Mouse (Mus musculus): ENCODE measurements around the gene Lefty1. TPM values are rescaled to one million over a fixed set of nuclear protein-coding genes. Genes with fewer than 3 reads are reported as not detected.
"Not testable (repeated sequence)": the region's sequence is repeated elsewhere in the genome, so short reads cannot be mapped to it uniquely, and the experiment has no call there.

Gene Lefty1
- polyA plus RNA-seq, 1 experiment from 2014 or later: 1.1 TPM

DNA sequence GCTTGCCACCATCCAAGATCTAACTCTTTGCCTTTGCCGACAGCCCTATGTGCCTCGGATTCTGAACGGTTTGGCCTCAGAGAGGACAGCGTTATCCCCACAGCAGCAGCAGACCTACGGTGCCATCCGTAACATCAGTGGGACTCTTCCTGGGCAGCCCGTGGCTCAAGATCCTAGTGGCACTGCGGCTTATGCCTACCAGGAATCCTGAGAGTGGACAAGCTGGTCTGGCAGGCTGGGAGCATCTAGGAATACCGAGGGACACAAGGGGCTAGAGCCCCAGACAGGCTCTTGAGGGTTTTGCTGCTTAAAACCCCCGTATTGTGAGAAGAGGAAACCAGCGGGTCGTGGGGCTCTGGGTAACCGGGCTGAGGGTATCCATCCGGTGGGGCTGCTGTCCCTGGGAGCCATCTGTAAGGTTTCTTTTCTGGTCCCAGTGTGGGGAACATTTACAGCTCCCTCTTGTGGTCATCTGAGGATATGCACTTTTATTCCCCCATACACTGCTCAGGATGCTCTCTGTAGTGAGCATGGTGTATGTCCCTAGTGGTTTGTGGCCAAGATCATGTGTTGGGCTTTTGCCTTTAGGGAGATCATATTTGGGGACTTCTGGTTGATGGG, 39.4 kb downstream of the Lefty1 start:
- Histone ChIP-seq H3K9me3 (ENCODE audit: low read depth, low read length) (no peaks in the 10 kb centered on the region), H3K27ac (ENCODE audit: low read depth) (no peak overlapping the region), H3K4me2 (no peak overlapping the region), H3K4me3 (ENCODE audit: low read depth, low read length) (no peak overlapping the region), H3K27me3 (ENCODE audit: insufficient read depth, low read length) (no peaks in the 10 kb centered on the region), H3K9ac (no peak overlapping the region), H3K4me1 (ENCODE audit: insufficient read depth) (no peaks in the 10 kb centered on the region), H3K36me3 (ENCODE audit: insufficient read depth) (0 out of 2 replicates have a peak, but pooled peaks cover 4% of the 10 kb centered on the region)
- TF ChIP-seq CTCF (IDR thresholded peaks at IDR 0.05; ENCODE audit: low read depth): peak; percentile 91
- DNase-seq (peak; percentile 85), ATAC-seq (ENCODE audit: insufficient read depth) (peak; percentile 72; the same call in 1 of the 2 replicates)
- WGBS: 54% methylated on average over 14 of the region's 14 CpGs

DNA sequence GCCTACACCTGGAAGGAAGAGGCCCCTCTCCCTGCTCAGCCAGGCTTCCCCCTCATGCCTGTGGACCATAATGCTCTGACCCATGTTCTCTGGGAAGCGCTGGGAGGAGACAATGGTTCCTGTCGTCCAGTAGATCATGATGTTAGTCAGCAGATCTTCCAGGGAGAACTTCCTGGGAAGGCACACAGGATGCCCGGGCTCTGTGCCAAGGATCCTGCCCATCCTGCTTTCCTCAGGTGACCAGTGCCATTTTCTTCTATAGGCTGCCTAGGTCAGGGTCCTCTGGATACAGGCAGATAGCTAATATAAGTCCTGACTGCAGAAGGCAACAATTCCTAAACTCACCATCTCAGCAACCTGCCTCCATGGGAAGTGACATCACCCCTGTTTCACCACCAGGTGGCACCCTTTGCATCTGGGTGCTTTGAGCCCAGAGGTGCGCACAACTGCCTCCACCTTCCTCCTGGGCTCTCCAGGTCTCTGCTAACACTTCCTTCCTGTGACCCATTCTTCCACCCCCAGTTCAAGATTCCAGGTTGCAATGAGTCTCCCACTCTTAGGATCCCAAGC, 41.4 kb downstream of the Lefty1 start:
- Histone ChIP-seq H3K9me3 (ENCODE audit: low read depth, low read length) (no peaks in the 10 kb centered on the region), H3K9ac (no peak overlapping the region), H3K4me2 (no peak overlapping the region), H3K27me3 (ENCODE audit: insufficient read depth, low read length) (no peaks in the 10 kb centered on the region), H3K4me1 (ENCODE audit: insufficient read depth) (no peaks in the 10 kb centered on the region), H3K36me3 (ENCODE audit: insufficient read depth) (0 out of 2 replicates have a peak, but pooled peaks cover 3% of the 10 kb centered on the region), H3K27ac (ENCODE audit: low read depth) (no peak overlapping the region), H3K4me3 (ENCODE audit: low read depth, low read length) (no peak overlapping the region)
- WGBS: 58% methylated on average over 4 of the region's 4 CpGs
- DNase-seq (peak; percentile 52), ATAC-seq (ENCODE audit: insufficient read depth) (no peak)
- peak; percentile 75 for TF ChIP-seq CTCF (IDR thresholded peaks at IDR 0.05; ENCODE audit: low read depth)

DNA sequence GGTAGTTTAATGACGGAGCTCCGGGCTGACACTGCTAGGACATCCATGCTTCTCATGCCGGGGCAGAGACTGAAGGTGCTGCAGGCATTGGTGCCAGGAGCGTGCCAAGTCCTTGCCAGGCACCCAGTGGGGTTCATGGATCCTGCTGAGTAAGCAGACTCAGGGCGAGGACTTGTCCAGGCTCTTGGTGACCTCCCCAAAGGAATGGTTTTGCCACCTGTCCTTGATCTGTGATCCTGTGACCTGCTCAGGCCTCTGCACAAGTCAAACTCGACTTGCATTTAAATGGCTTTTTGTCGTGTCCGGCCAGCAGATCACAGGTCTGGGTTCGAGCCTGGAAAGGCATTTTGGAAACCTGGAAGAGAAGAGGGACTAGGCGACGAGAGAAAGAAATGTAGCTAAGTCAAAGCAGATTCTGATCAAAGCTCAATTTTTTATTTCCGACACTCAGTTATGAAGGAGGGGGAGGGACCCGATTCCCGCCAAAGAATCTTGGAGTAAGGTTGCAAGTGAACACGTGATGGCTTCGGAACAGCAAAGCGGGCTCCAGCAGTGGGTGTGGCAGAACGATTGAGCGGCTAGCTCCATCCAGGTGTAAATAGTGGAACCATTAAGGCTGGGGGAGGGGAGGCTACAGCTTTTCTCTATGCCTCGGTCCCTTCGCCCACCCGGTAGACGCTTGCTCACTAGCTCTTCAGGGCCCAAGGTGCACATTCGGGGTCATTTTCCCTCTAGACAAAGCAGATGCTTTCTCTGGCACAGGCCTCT, 44.8 kb downstream of the Lefty1 start:
- H3K27ac ChIP-seq (ENCODE audit: low read depth): no peak overlapping the region
- H3K4me1 ChIP-seq (ENCODE audit: insufficient read depth): no peaks in the 10 kb centered on the region
- H3K4me3 ChIP-seq (ENCODE audit: low read depth, low read length): no peak overlapping the region
- H3K36me3 ChIP-seq (ENCODE audit: insufficient read depth): no peaks in the 10 kb centered on the region
- DNase-seq (no peak), ATAC-seq (ENCODE audit: insufficient read depth) (no peak)
- H3K9me3 ChIP-seq (ENCODE audit: low read depth, low read length): no peaks in the 10 kb centered on the region
- WGBS: 79% methylated on average over 22 of the region's 24 CpGs
- no peaks in the 10 kb centered on the region for H3K27me3 ChIP-seq (ENCODE audit: insufficient read depth, low read length)
- no peak overlapping the region for H3K4me2 ChIP-seq
- no peak for TF ChIP-seq CTCF (IDR thresholded peaks at IDR 0.05; ENCODE audit: low read depth)
- H3K9ac ChIP-seq: no peak overlapping the region

DNA sequence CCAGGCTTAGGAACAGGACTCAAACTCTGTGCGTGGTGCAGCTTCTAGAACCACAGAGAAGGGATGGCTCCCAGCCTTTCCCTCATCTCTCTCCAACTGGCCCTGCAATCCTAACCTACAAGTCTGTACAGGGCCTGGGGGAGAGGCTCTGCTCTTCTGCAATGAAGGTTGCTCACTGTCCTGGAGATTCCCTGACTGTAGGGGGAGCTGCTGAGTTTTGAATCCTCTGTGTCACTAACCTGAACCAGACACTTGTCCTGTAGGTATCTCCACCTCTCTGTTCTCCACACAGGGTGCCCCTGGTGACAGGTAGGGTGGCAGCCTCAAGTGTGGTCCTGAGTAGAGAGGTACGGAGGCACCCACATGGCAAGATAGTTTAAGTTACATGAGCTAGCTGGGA, 45.6 kb downstream of the Lefty1 start:
- no peaks in the 10 kb centered on the region for H3K27me3 ChIP-seq (ENCODE audit: insufficient read depth, low read length)
- TF ChIP-seq CTCF (IDR thresholded peaks at IDR 0.05; ENCODE audit: low read depth): peak; percentile 28; the same call in 1 of the 2 replicates
- no peak overlapping the region for H3K27ac ChIP-seq (ENCODE audit: low read depth)
- H3K9me3 ChIP-seq (ENCODE audit: low read depth, low read length): no peaks in the 10 kb centered on the region
- H3K9ac ChIP-seq: no peak overlapping the region
- 65% methylated on average over 2 of the region's 2 CpGs for WGBS
- H3K4me1 ChIP-seq (ENCODE audit: insufficient read depth): no peaks in the 10 kb centered on the region
- H3K4me3 ChIP-seq (ENCODE audit: low read depth, low read length): no peak overlapping the region
- H3K4me2 ChIP-seq: no peak overlapping the region
- no peak for ATAC-seq (ENCODE audit: insufficient read depth)
- peak; percentile 21 for DNase-seq
- H3K36me3 ChIP-seq (ENCODE audit: insufficient read depth): no peaks in the 10 kb centered on the region

DNA sequence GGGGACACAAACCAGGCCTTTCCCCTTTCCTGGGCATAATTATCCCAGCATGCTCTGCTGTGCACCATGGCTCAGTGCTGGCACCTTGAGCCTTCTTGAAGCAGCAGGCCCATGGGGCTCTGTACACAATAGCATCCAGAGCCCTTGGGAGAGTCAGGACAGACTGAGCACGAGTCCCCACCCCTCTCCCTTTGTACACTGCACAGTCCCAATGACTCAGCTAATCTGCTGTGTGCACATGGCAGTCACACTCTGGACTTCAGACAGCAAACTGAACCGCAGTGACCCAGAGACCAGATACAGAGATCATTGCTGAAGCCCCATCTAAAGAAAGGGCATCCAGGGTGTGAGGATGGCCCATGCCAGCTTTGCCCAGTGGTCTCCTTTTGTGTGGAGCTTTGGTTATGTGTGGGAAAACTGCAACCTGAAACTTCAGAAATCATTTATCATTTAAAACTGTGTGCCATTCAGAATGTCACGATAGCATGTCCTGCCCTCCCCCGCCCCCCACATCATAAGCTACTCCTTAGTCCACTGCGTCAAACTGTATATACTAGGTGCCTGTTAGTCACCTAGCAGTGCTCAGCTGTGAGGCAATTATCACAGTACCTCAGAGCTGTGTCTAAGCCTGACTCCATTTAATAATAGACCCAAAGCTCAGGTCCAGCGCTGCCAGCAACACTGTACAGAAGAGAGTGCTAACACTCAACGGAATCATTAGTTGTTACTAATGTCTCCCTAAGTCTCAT, 46.6 kb downstream of the Lefty1 start:
- ATAC-seq (ENCODE audit: insufficient read depth); H3K4me3 ChIP-seq (ENCODE audit: low read depth, low read length); H3K9ac ChIP-seq; H3K36me3 ChIP-seq (ENCODE audit: insufficient read depth); H3K9me3 ChIP-seq (ENCODE audit: low read depth, low read length); H3K4me1 ChIP-seq (ENCODE audit: insufficient read depth); DNase-seq; H3K27ac ChIP-seq (ENCODE audit: low read depth); H3K4me2 ChIP-seq; H3K27me3 ChIP-seq (ENCODE audit: insufficient read depth, low read length): not testable (repeated sequence)
- WGBS: 72% methylated on average over 7 of the region's 7 CpGs

DNA sequence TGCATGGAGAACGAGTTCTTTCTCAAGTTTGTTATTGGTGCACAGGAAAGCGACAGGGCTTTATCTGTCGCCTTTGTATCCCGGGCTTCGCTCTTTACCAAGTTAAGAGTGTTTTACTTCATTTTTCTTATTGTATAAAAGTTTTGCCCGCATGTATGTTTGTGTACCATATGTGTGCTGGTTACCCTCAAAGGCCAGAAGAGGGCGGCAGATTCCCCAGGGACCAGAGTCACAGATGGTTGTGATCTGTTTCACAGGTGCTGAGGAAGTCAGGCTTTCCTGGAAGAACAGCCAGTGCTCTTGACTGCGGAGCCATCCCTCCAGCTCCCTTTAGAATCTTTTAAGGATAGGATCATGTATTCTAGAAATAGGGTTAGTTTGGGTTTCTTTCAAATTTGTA, 51.9 kb downstream of the Lefty1 start:
- no peak for DNase-seq
- H3K27me3 ChIP-seq (ENCODE audit: insufficient read depth, low read length): no peaks in the 10 kb centered on the region
- no peaks in the 10 kb centered on the region for H3K9me3 ChIP-seq (ENCODE audit: low read depth, low read length)
- no peaks in the 10 kb centered on the region for H3K36me3 ChIP-seq (ENCODE audit: insufficient read depth)
- H3K27ac ChIP-seq (ENCODE audit: low read depth): no peak overlapping the region
- no peaks in the 10 kb centered on the region for H3K4me1 ChIP-seq (ENCODE audit: insufficient read depth)
- 87% methylated on average over 8 of the region's 8 CpGs for WGBS
- TF ChIP-seq CTCF (IDR thresholded peaks at IDR 0.05; ENCODE audit: low read depth): no peak
- no peak overlapping the region for H3K4me2 ChIP-seq
- H3K4me3 ChIP-seq (ENCODE audit: low read depth, low read length): no peak overlapping the region
- no peak for ATAC-seq (ENCODE audit: insufficient read depth)
- no peak overlapping the region for H3K9ac ChIP-seq

DNA sequence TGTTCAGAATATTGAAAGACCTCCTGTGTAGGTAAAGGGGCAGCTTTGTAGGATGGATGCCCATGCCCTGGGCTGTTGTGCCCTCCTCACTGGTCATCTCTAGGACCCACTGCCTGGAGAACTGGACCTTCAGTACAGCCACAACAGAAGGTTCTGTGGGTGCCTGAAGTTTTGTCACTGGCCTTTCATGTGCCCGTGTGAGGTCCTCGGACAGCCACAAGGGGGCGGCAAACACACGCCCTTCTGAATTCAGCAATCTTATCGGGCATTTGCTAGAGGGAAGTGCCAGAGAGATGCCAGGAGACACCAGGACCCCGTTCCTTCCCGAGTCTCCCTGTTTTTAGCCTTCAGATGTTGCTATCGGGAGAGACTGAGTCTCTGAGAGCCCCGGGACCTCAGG, 52.9 kb downstream of the Lefty1 start:
- Histone ChIP-seq H3K9ac (no peak overlapping the region), H3K27me3 (ENCODE audit: insufficient read depth, low read length) (no peaks in the 10 kb centered on the region), H3K4me3 (ENCODE audit: low read depth, low read length) (no peak overlapping the region), H3K36me3 (ENCODE audit: insufficient read depth) (no peaks in the 10 kb centered on the region), H3K27ac (ENCODE audit: low read depth) (no peak overlapping the region), H3K9me3 (ENCODE audit: low read depth, low read length) (no peaks in the 10 kb centered on the region), H3K4me1 (ENCODE audit: insufficient read depth) (no peaks in the 10 kb centered on the region), H3K4me2 (no peak overlapping the region)
- WGBS: 2% methylated on average over 9 of the region's 9 CpGs
- ATAC-seq (ENCODE audit: insufficient read depth) (no peak), DNase-seq (peak; percentile 89)
- peak; percentile 98 for TF ChIP-seq CTCF (IDR thresholded peaks at IDR 0.05; ENCODE audit: low read depth)

Other genes with a start within 250 kb of the Lefty1 start
- 0.33 and 0.45 TPM in 2 replicates for gene Mixl1, start 238.0 kb upstream of the Lefty1 start, polyA plus RNA-seq (2014; fragmentation: Nextera tagmentation; extraction: Ambion mirVana)
- 26.3 and 27.0 TPM in 2 replicates for gene Acbd3, start 209.0 kb upstream of the Lefty1 start, polyA plus RNA-seq (2014; fragmentation: Nextera tagmentation; extraction: Ambion mirVana)
- gene H3f3a, start 121.1 kb upstream of the Lefty1 start, polyA plus RNA-seq (2014; fragmentation: Nextera tagmentation; extraction: Ambion mirVana): 2,358 and 2,465 TPM in 2 replicates
- 35.2 and 35.9 TPM in 2 replicates for gene Sde2, start 83.9 kb upstream of the Lefty1 start, polyA plus RNA-seq (2014; fragmentation: Nextera tagmentation; extraction: Ambion mirVana)
- 0.08 TPM in 1 of 2 replicates, not detected in the other for gene Lefty2, start 41.9 kb upstream of the Lefty1 start, polyA plus RNA-seq (2014; fragmentation: Nextera tagmentation; extraction: Ambion mirVana)
- 83.7 and 92.5 TPM in 2 replicates for gene Pycr2, start 30.7 kb upstream of the Lefty1 start, polyA plus RNA-seq (2014; fragmentation: Nextera tagmentation; extraction: Ambion mirVana)
- gene Tmem63a, start 7.3 kb downstream of the Lefty1 start, polyA plus RNA-seq (2014; fragmentation: Nextera tagmentation; extraction: Ambion mirVana): 10.4 and 10.9 TPM in 2 replicates
- gene Ephx1, start 85.9 kb downstream of the Lefty1 start, polyA plus RNA-seq (2014; fragmentation: Nextera tagmentation; extraction: Ambion mirVana): 3.6 and 4.0 TPM in 2 replicates
- 0.09 TPM in 1 of 2 replicates, not detected in the other for gene 9130409I23Rik, start 116.2 kb downstream of the Lefty1 start, polyA plus RNA-seq (2014; fragmentation: Nextera tagmentation; extraction: Ambion mirVana)
- 40.0 and 44.2 TPM in 2 replicates for gene Nvl, start 209.2 kb downstream of the Lefty1 start, polyA plus RNA-seq (2014; fragmentation: Nextera tagmentation; extraction: Ambion mirVana)
- 103 and 105 TPM in 2 replicates for gene Cnih4, start 209.7 kb downstream of the Lefty1 start, polyA plus RNA-seq (2014; fragmentation: Nextera tagmentation; extraction: Ambion mirVana)